Mouse (Mus musculus): ENCODE data around the gene Celsr2. TPM values are rescaled to one million over a fixed set of nuclear protein-coding genes. Genes with fewer than 3 reads are reported as not detected.

Gene Celsr2
- polyA plus RNA-seq, 1 experiment from 2014 or later: 6.8 TPM

GRCm38 (mm10) chr3:108435701-108436379, 20.5 kb upstream of the Celsr2 start:
- peak; percentile 80; the same call in 1 of the 2 replicates for ATAC-seq (ENCODE audit: low read depth)
- no peak overlapping the region for H3K9ac ChIP-seq (ENCODE audit: low read length)
- H3K27ac ChIP-seq (ENCODE audit: low read length): peak overlapping the region; percentile 16; the same call in 1 of the 2 replicates
- H3K4me3 ChIP-seq (ENCODE audit: low read length): no peak overlapping the region
- H3K36me3 ChIP-seq (ENCODE audit: control insufficient read depth, insufficient read depth, low read length): peaks cover 29% of the 10 kb centered on the region
- no peaks in the 10 kb centered on the region for H3K27me3 ChIP-seq (ENCODE audit: control insufficient read depth, insufficient read depth, low read depth, low read length)
- H3K4me1 ChIP-seq (replicated peaks; ENCODE audit: control insufficient read depth, insufficient read depth, low read length): no peaks in the 10 kb centered on the region
- 78% methylated on average over 17 of the region's 17 CpGs for WGBS
- H3K4me2 ChIP-seq (ENCODE audit: low read depth, low read length): no peak overlapping the region
- H3K9me3 ChIP-seq (ENCODE audit: control insufficient read depth, low read length): no peaks in the 10 kb centered on the region

GRCm38 (mm10) chr3:108433881-108434495, 18.6 kb upstream of the Celsr2 start:
- H3K4me2 ChIP-seq (ENCODE audit: low read depth, low read length): no peak overlapping the region
- H3K9ac ChIP-seq (ENCODE audit: low read length): no peak overlapping the region
- no peaks in the 10 kb centered on the region for H3K9me3 ChIP-seq (ENCODE audit: control insufficient read depth, low read length)
- no peak overlapping the region for H3K4me3 ChIP-seq (ENCODE audit: low read length)
- no peaks in the 10 kb centered on the region for H3K27me3 ChIP-seq (ENCODE audit: control insufficient read depth, insufficient read depth, low read depth, low read length)
- WGBS: 62% methylated on average over 19 of the region's 19 CpGs
- H3K27ac ChIP-seq (ENCODE audit: low read length): no peak overlapping the region
- H3K4me1 ChIP-seq (replicated peaks; ENCODE audit: control insufficient read depth, insufficient read depth, low read length): no peaks in the 10 kb centered on the region
- no peak for ATAC-seq (ENCODE audit: low read depth)
- peaks cover 32% of the 10 kb centered on the region for H3K36me3 ChIP-seq (ENCODE audit: control insufficient read depth, insufficient read depth, low read length)

GRCm38 (mm10) chr3:108433188-108433880, 18.0 kb upstream of the Celsr2 start:
- 68% methylated on average over 18 of the region's 18 CpGs for WGBS
- no peak for ATAC-seq (ENCODE audit: low read depth)
- no peaks in the 10 kb centered on the region for H3K4me1 ChIP-seq (replicated peaks; ENCODE audit: control insufficient read depth, insufficient read depth, low read length)
- H3K27ac ChIP-seq (ENCODE audit: low read length): no peak overlapping the region
- H3K27me3 ChIP-seq (ENCODE audit: control insufficient read depth, insufficient read depth, low read depth, low read length): no peaks in the 10 kb centered on the region
- H3K4me3 ChIP-seq (ENCODE audit: low read length): no peak overlapping the region
- no peaks in the 10 kb centered on the region for H3K9me3 ChIP-seq (ENCODE audit: control insufficient read depth, low read length)
- no peak overlapping the region for H3K4me2 ChIP-seq (ENCODE audit: low read depth, low read length)
- H3K9ac ChIP-seq (ENCODE audit: low read length): no peak overlapping the region
- peaks cover 38% of the 10 kb centered on the region for H3K36me3 ChIP-seq (ENCODE audit: control insufficient read depth, insufficient read depth, low read length)

GRCm38 (mm10) chr3:108432542-108433187, 17.3 kb upstream of the Celsr2 start:
- 89% methylated on average over 13 of the region's 13 CpGs for WGBS
- Histone ChIP-seq H3K27me3 (ENCODE audit: control insufficient read depth, insufficient read depth, low read depth, low read length) (no peaks in the 10 kb centered on the region), H3K9me3 (ENCODE audit: control insufficient read depth, low read length) (no peaks in the 10 kb centered on the region), H3K4me3 (ENCODE audit: low read length) (no peak overlapping the region), H3K9ac (ENCODE audit: low read length) (no peak overlapping the region), H3K27ac (ENCODE audit: low read length) (no peak overlapping the region), H3K4me1 (replicated peaks; ENCODE audit: control insufficient read depth, insufficient read depth, low read length) (no peaks in the 10 kb centered on the region), H3K36me3 (ENCODE audit: control insufficient read depth, insufficient read depth, low read length) (peaks cover 45% of the 10 kb centered on the region), H3K4me2 (ENCODE audit: low read depth, low read length) (no peak overlapping the region)
- no peak for ATAC-seq (ENCODE audit: low read depth)

- Histone ChIP-seq H3K27ac (ENCODE audit: low read length) (no peak overlapping the region), H3K9ac (ENCODE audit: low read length) (no peak overlapping the region), H3K4me3 (ENCODE audit: low read length) (no peak overlapping the region), H3K4me1 (replicated peaks; ENCODE audit: control insufficient read depth, insufficient read depth, low read length) (peaks cover 12% of the 10 kb centered on the region), H3K27me3 (ENCODE audit: control insufficient read depth, insufficient read depth, low read depth, low read length) (no peaks in the 10 kb centered on the region), H3K9me3 (ENCODE audit: control insufficient read depth, low read length) (no peaks in the 10 kb centered on the region), H3K4me2 (ENCODE audit: low read depth, low read length) (no peak overlapping the region), H3K36me3 (ENCODE audit: control insufficient read depth, insufficient read depth, low read length) (peaks cover 23% of the 10 kb centered on the region)
- ATAC-seq (ENCODE audit: low read depth): no peak
- WGBS: 83% methylated on average over 6 of the region's 6 CpGs
These were observed 10.3 kb upstream of the Celsr2 start for GRCm38 (mm10) chr3:108425624-108426018.

- Histone ChIP-seq H3K36me3 (ENCODE audit: control insufficient read depth, insufficient read depth, low read length) (peaks cover 23% of the 10 kb centered on the region), H3K4me2 (ENCODE audit: low read depth, low read length) (no peak overlapping the region), H3K9me3 (ENCODE audit: control insufficient read depth, low read length) (no peaks in the 10 kb centered on the region), H3K9ac (ENCODE audit: low read length) (no peak overlapping the region), H3K4me1 (replicated peaks; ENCODE audit: control insufficient read depth, insufficient read depth, low read length) (peaks cover 12% of the 10 kb centered on the region), H3K4me3 (ENCODE audit: low read length) (no peak overlapping the region), H3K27ac (ENCODE audit: low read length) (no peak overlapping the region), H3K27me3 (ENCODE audit: control insufficient read depth, insufficient read depth, low read depth, low read length) (no peaks in the 10 kb centered on the region)
- no peak for ATAC-seq (ENCODE audit: low read depth)
- WGBS: 65% methylated on average over 7 of the region's 7 CpGs
These were observed 9.7 kb upstream of the Celsr2 start for GRCm38 (mm10) chr3:108424944-108425623.

GRCm38 (mm10) chr3:108423844-108424801, 8.8 kb upstream of the Celsr2 start:
- peak; percentile 78 for ATAC-seq (ENCODE audit: low read depth)
- Histone ChIP-seq H3K4me2 (ENCODE audit: low read depth, low read length) (peak overlapping the region; percentile 6), H3K4me1 (replicated peaks; ENCODE audit: control insufficient read depth, insufficient read depth, low read length) (peaks cover 12% of the 10 kb centered on the region), H3K27ac (ENCODE audit: low read length) (no peak overlapping the region), H3K27me3 (ENCODE audit: control insufficient read depth, insufficient read depth, low read depth, low read length) (no peaks in the 10 kb centered on the region), H3K36me3 (ENCODE audit: control insufficient read depth, insufficient read depth, low read length) (peaks cover 22% of the 10 kb centered on the region), H3K4me3 (ENCODE audit: low read length) (no peak overlapping the region), H3K9me3 (ENCODE audit: control insufficient read depth, low read length) (no peaks in the 10 kb centered on the region), H3K9ac (ENCODE audit: low read length) (peak overlapping the region; percentile 36; the same call in 1 of the 2 replicates)
- WGBS: 17% methylated on average over 11 of the region's 11 CpGs

- no peak overlapping the region for H3K4me2 ChIP-seq (ENCODE audit: low read depth, low read length)
- H3K27me3 ChIP-seq (ENCODE audit: control insufficient read depth, insufficient read depth, low read depth, low read length): no peaks in the 10 kb centered on the region
- no peak overlapping the region for H3K4me3 ChIP-seq (ENCODE audit: low read length)
- H3K36me3 ChIP-seq (ENCODE audit: control insufficient read depth, insufficient read depth, low read length): peaks cover 11% of the 10 kb centered on the region
- no peak for ATAC-seq (ENCODE audit: low read depth)
- H3K27ac ChIP-seq (ENCODE audit: low read length): no peak overlapping the region
- H3K9ac ChIP-seq (ENCODE audit: low read length): no peak overlapping the region
- 36% methylated on average over 6 of the region's 6 CpGs for WGBS
- H3K4me1 ChIP-seq (replicated peaks; ENCODE audit: control insufficient read depth, insufficient read depth, low read length): peaks cover 12% of the 10 kb centered on the region
- H3K9me3 ChIP-seq (ENCODE audit: control insufficient read depth, low read length): no peaks in the 10 kb centered on the region
These were observed 7.7 kb upstream of the Celsr2 start for GRCm38 (mm10) chr3:108423006-108423405.
